Mouse (Mus musculus) CH12F3 (cell line): ENCODE results near the gene Gjc1.

Experiments used
- in situ Hi-C: fragments of 300-500 bp; cut with MboI; formaldehyde crosslinking; loops from 2 replicates; pipeline ENCODE4 v1.14.3; 2020; ENCODE audit warnings: low sequenced_read_pairs

Gene Gjc1

GRCm38 (mm10) chr11:102818121-102819020, 1.1 kb downstream of the Gjc1 start:
- in situ Hi-C loops, result no loop called here

DNA sequence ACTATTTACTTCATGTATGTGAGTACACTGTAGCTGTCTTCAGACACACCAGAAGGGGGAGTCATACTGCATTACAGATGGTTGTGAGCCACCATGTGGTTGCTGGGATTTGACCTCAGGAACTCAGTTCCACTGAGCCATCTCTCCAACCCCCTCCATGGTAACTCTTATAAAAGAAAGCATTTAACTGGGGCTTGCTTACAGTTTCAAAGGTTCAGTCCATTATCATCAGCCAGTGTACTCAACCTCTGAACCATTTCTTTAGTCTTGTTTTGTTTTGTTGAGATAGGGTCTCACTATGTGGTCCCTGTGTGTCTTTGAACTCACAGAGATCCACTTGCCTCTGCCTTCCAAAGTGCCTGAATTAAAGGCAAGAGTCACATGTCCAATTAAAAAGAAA, 4.6 kb downstream of the Gjc1 start:
- in situ Hi-C loops, result no loop called here

DNA sequence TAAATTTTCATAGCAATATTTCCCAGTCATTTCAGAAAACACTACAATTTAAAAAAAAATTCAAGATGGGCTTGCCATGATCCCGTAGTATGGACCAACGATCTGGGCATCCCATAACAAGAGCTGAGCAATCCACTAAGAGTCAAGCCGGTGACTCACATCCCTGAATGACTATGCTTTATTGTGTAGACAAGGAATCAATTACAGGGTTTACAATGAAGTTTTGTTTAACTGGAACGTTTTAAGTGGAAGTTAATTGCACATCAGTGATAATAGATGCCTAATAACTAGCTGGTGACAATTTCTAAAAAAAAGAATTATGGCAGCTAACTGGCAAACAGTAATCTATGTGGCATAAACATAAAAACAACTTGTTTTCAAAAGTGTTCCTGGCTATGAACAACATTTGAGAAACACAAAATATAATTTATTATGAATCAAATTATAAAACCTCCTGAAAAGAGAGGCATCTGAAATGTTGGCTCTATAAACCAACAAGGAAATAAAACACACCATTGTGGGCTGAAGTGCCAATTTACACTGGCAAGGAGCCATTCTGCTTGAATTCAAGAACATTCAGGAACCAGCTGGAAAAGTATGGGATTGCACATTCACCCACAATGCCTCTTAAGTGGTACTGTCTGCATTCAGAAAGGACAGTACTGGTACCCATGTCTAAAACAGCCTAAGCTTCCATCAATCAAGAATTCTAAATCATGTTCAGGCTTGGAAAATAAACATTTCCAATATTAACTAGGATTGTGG, 8.6 kb downstream of the Gjc1 start:
- in situ Hi-C loops, result no loop called here

DNA sequence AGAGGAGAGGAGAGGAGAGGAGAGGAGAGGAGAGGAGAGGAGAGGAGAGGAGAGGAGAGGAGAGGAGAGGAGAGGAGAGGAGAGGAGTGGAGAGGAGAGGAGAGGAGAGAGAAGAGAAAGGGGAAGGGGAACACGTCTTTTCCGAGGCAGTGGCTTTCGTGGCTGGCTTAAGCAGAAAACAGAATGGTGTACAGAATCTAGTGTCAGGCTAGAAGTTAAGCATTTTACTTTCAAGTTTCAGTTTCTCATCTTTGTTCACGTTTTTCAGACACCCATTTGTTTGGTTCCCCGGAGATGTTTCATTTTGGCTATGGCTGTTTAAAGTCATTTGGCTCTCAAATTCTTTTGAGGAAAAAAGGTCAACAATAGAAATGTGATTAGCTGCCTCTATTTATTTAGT, 11.3 kb downstream of the Gjc1 start:
- in situ Hi-C loops, result no loop called here

GRCm38 (mm10) chr11:102803453-102803852, 16.0 kb downstream of the Gjc1 start:
- in situ Hi-C loops, result no loop called here

DNA sequence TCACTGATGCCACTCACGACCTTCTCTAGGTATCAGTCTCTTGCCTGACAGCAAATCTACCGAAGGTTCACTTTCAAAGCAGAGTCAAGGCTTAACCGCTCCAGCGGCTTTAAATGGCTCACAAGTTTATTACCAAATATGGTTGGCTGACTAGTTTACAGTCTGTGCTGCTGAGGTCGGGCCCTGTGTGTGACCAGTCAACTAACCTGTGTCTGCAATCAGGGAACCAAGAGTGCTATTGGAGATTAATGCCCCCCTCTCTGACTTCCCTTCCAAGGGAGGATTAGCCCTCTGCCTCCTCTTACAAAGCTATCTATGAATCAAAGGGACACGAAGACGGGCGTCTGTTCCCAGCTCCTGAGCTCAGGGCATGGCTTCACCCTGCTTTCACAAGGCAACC, 25.3 kb downstream of the Gjc1 start:
- in situ Hi-C loops, result no loop called here

DNA sequence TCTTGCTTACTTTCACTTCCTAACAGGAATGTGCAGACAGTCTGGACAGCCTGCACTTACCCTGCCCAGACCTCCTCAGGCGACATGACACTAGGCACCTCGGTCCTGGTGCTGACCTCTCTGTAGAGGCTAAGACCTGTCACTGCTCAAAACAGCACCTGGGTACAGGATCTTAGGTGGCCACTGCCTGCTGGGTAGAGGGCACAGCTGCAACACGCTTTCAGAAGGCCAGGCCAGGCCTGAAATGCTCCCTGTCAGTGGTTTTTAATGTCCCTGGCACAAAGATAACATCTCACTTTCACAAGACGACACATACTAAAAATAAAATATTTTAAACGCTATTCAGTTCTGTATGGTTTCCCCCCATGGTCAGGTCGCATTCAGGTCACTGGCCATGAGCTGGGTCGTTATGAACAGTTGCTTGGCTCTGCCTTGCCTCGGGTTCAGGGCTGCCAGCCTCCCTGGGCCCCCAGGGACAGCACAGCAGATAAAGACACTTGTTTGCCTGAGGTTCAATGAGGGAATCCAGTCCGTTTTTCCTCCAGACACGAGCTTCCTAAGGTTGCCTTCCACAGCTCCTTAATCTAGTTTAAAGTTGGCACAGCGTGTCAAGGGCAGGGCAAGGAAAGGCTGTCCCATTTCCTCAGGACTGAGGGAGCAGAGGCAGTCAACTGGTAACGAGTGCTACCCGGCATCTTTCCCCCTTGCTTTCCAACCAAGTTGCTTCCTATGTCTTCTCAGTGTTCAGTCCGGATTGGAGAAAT, 27.6 kb downstream of the Gjc1 start:
- in situ Hi-C loops, result no loop called here

DNA sequence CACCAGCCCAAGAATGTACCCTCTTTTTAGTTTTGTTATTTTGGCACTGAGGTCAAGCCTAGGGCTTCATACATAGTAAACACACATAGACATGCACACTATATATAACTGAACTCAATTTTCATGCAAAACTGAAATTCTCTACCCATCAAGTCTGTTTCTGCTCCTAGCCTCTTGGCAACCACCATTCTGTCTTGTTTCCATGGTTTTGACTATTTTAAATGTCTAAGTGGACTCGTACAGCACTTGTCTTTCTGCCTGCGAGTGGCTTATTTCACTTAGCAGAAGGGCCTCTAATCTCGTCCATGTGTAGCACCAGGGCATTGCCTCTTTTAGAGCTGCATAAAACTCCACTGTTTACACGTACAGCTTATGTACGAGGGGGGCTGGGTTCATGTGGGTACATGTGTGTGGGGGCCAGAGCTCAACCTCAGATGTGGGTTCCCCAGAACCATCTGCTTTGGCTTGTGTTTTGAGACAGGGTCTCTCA, 31.8 kb downstream of the Gjc1 start:
- in situ Hi-C loops, result no loop called here

- in situ Hi-C loops, result no loop called here
Observed at GRCm38 (mm10) chr11:102783443-102783842, 36.1 kb downstream of the Gjc1 start.

- in situ Hi-C loops, result no loop called here
Observed at GRCm38 (mm10) chr11:102781523-102781922, 38.0 kb downstream of the Gjc1 start.

DNA sequence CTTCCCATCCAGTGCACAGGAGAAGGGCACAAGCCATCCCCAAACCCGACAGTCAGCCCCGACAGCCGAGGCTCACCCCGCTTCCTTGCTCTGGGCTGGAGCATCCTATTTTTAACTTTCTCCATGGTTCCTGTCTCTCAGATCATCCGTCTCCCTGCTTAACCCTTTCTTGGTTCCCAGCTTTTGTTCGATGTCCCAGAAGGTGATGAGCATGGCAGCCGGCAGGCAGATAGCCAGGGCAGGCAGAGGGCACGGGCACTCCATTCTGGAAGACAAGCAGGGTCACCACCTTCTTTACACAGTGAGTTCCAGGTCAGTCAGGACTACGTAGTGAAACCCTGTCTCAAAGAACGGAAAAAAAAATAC, 38.5 kb downstream of the Gjc1 start:
- in situ Hi-C loops, result no loop called here

DNA sequence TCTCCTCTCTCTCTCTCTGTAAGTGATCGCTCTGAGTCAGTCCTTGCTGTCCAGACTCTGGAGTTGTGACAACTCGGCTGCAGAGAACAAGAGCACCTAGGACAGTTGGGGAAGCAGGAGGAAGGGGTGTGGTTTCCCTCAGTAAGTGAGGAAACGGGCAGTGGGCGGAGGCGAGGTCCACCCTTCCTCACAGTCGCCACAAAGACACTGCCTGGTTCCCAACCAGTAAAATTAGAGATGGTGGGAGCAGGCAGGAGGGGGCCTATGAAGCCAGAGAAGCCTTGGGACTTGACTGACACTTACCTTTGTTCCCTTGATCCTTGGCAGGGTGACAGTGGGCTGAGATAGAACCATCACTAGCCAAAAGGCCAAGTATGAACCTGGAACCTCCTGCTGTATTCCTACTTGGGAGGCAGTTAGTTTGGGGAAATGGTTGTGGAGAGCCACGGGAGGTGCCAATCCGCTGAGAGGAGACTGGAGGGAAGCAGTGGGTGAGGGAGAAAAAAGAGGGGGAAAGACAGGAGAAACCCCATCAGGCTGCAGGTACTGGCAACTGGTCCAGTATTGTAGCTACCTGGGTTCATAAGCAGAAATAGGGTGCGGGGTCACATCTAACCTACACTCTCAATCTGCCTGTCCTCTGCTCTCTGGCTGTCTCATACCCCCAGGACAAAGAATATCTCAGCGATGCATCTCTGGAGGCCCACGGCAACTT, 39.1 kb downstream of the Gjc1 start:
- in situ Hi-C loops, result no loop called here

- in situ Hi-C loops, result no loop called here
Observed at GRCm38 (mm10) chr11:102779824-102780223, 39.7 kb downstream of the Gjc1 start.

DNA sequence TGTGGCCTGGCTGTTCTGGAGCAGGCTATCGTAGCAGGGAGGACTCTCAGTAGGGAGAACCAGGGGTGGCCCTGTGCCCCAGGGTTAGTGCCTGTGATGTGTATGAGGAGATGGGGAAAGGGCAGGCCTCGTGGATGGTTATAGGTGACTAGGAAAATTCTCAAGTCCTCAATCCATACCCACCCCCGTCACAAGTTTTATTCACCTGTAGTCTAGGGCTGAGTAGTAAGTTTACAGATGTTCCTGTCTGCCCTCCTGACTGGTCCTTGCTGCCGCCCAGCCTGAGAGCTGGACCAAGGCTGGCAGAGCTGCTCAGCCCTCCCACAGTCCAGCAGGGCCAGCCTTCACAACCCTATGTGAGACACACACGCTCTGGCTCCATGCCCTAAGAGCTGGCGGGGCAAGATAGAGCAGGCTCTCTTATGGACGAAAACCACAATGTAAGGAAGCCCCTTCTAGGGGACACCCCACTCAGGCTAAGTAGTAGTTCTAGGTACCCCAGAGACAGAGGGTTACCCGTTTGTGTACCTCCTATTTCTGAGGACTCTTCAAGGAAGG, 40.3 kb downstream of the Gjc1 start:
- in situ Hi-C loops, result no loop called here

GRCm38 (mm10) chr11:102778597-102778996, 40.9 kb downstream of the Gjc1 start:
- in situ Hi-C loops, result no loop called here

- in situ Hi-C loops, result no loop called here
Observed at GRCm38 (mm10) chr11:102778165-102778564, 41.3 kb downstream of the Gjc1 start.

- in situ Hi-C loops, result no loop called here
Observed at GRCm38 (mm10) chr11:102777598-102777997, 41.9 kb downstream of the Gjc1 start.

DNA sequence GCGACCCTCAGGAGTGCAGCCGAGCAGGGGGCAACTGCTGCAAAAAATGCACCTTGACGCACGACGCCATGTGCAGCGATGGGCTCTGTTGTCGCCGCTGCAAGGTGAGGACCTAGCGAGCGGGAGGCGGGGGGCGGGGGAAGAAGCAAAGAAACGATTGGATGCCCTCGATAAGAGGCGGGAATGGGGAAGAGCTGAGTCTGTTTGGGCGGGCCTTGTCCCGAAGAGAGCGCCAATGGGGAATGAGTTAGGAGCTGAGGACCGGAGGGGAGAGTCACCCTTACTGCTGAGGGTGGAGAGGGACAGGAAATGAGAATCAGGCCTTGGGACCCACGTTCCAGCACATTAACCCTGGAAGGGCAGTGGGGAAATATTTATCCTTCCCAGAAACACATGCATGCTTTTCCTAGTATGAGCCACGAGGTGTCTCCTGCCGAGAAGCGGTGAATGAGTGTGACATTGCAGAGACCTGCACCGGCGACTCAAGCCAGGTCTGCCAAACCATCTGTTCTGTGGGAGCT, 44.8 kb downstream of the Gjc1 start:
- in situ Hi-C loops, result no loop called here

- in situ Hi-C loops, result no loop called here
Observed at GRCm38 (mm10) chr11:102773713-102774611, 45.5 kb downstream of the Gjc1 start.
